Mouse (Mus musculus) urinary bladder, postnatal 36 days (tissue): Measurements from ENCODE around the gene Ddx47.

ENCODE experiments used
- DNase-seq, 2 experiments: peaks; one replicate each; pipeline ENCODE4 v3.0.0; 2022; ENCODE audit warnings: low spot score in 2 of 2, mixed read lengths in 1 of 2

Ddx47 gene

DNA sequence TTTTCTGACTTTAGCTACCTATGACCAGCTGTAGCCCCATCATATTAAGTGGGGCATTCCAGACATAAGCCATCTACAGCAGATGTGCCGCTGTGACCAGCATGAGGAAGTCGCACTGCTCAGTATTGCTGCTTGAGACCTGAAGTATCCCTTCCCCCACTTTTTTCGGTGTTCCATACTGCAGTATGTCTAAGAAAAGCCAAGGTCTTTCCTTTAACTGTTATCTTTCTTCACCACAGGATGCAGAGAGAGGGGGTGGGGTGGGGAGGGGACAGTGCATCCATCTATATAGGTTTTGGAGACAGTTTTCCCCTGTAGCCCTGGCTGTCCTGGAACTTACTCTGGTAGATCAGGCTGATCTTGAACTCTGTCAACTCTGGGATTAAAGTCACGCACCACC, 5.0 kb upstream of the Ddx47 start:
- DNase-seq: no peak

DNA sequence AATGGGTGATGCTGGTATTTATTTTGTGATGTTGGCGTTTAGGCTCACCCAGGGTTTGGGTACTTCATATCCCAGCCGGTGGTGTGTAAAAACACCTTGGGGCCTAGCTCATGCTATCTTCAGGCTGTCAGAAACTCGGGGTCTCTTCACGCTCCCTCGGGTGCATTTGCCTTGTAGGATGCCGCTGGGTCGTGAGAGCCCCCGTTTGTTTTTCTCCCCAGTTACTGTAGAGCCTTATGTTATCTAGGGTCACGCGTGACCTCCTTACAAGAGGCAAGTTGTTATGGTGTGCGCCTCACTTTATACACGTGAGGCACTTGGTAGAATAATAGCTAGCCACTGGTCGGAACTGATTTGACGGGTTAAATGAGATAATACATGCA, 313 bp downstream of the Ddx47 start:
- no peak for DNase-seq

DNA sequence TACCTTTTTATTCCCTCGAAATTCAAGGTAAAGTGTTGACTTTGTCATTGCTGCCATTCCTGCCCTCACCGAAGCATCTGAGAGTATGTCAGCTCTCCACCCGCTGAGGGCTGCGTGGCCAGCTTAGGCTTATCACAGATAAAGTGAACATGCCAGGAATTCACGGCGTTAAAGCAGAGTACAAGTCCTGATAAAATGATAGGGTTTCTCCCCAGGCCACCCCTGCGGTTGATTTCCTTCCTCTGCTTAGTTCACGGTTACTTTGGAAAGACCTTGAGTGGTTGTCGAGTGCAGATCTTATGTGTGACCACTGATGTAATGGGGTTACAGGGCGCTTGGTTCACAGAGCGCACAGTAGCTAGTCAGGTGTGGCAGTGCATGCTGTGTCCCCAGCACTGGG, 5.8 kb downstream of the Ddx47 start:
- no peak for DNase-seq

- DNase-seq: no peak
Measured at GRCm38 (mm10) chr6:135019564-135019963, 8.2 kb downstream of the Ddx47 start.

GRCm38 (mm10) chr6:135021633-135022032, 10.2 kb downstream of the Ddx47 start:
- no peak for DNase-seq

DNA sequence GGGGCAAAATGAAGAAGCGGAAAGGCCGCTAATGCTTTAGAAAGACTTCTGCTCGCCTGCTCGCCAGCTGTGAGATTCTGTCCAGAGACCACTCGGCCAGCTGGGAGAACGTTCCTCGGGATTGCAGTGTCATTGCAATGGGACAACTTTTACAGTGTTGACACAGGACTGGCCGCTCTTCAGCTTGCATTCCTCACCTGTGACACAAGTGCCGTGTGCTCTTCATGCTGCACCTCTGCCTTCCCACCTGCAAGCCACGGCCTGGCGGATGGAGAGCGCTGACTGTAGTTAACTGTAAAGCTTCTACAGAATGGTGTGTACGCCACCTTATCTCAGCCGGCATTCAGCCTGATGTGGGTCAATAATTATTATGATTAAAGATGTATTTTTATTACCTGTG, 12.0 kb downstream of the Ddx47 start:
- DNase-seq: no peak

- peak in 1 of 2 experiments; percentile 15 for DNase-seq
Measured at GRCm38 (mm10) chr6:135024781-135025420, 13.5 kb downstream of the Ddx47 start.

DNA sequence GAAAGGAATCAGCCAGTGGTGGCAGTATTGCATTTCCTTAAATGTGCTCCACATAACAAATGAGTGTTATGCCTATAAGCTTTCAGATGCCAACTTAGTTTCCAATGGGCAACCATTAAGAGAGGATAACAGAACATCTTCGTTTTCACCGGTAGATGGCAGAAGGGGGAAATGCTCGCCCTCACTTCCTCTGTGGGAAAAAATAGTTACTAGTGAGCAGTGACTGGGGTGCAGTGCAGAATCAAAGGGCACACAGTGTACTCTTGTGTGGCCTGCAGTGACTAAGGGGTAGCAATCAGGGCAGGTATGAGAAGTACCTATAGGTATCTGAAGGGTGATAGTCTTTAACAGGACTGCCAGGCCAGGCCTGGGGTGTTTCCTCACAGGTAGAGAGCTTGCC, 14.8 kb downstream of the Ddx47 start:
- DNase-seq: peak in 1 of 2 experiments; percentile 23

DNA sequence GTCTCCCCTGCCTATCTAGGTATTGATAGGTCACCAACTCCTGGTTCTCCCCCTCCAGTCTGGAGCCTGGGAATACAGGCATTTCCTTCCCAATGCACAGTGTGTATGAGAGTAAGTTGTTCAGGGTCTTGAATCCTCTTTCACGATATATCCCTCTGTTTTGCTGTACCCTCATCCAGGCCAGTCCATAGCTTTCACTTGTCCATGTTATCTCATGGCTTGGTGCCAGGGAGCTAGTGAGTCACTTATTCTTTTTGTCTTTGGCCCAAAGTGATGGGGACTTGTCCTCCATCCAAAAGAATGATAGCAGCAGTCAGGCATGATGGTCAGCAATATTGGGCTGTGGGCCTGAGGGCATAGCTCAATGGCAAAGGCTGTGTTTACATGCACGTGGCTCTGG, 15.3 kb downstream of the Ddx47 start:
- peak in 1 of 2 experiments; percentile 37 for DNase-seq

DNA sequence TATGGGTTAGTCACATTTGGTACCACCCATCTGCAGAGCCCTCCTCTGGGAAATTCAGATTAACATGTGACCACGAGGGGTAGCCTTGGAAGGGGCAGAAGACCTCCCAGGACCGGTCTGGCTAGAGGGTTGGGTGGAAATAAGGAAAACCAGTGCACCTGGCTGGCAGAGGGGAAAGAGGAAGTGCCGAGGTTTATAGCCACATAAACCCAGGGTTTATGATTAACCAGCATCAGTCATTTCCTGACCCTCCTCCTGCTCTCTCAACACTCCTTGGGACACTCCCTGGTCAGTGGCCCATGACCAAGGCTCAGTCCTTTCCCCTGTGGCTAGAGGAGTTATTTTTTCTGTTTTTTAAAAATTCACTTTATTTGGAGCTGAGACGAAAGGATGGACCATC, 17.8 kb downstream of the Ddx47 start:
- peak; percentile 21 to 32 for DNase-seq

DNA sequence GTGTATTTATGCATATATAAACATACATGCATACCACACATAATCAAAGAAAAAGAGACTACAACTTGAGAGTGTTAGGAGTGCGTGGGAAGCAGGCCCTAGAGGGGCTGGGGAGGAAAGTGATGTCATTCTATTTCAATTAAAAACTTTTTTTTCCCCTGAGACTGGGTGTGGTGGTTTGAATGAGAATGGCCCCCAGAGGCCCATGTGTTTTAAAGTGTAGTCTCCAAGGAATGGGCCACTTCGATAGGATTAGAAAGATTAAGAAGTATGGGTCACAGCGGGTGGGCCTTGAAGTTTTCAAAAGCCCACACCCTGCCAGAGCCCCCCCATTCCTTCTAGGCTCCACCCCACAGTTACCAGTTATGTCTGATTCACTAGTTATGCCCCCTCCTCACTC, 27.3 kb downstream of the Ddx47 start:
- no peak for DNase-seq

GRCm38 (mm10) chr6:135040275-135040871, 29.0 kb downstream of the Ddx47 start:
- peak in 1 of 2 experiments; percentile 5 for DNase-seq

DNA sequence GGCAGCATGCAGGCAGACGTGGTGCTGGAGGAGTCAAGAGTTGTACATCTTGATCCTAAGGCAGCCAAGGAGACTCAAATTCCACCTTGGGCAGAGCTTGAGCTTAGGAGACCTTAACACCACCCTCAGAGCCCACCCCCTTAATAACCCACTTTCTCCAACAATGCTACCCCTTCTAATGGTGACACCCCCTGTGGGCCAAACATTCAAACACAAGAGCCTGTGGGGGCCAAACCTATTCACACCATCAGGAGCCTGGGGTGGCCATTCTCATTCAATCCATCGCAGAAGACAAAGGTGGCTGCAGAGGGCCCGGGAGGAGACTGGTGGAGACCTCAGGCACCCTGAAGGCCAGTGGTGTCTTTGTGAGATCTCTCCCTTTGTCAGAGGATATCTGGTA, 30.5 kb downstream of the Ddx47 start:
- no peak for DNase-seq

DNA sequence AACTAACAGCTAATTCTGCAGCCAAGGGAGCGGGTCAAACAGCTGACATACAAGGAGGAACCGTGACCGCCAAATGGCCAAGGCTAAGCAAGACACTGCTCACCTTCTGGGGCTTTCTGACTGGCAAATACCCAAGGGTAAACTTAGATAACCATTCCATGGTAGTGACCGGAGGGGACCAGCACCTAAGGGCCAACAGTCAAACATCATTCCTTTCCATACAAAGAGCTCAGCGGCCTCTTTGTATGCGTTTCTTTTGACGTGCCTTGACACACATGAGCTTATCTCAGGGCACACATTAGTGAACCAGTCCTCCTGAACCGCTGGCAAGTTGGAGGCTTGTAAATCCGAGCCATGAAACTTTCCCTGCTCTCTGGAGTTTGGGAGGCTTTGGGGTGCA, 35.9 kb downstream of the Ddx47 start:
- DNase-seq: no peak

DNA sequence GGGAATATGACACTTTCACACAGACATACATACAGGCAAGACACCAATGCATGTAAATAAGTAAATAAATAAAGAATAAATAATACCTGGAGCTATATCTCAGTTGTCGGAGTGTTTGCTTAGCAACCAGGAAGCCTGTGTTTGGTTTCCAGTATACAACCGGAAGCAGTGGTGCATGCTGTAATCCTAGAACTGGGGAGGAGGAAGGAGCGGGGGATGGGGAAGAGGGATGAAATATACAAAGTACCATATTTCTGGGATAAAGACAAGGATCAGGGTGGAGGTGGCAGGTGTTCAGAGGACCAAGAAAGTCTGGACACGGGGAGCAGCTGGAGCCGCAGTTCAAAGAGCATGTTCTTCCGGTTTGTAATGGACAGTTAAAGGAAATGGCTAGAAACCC, 37.1 kb downstream of the Ddx47 start:
- no peak for DNase-seq

DNA sequence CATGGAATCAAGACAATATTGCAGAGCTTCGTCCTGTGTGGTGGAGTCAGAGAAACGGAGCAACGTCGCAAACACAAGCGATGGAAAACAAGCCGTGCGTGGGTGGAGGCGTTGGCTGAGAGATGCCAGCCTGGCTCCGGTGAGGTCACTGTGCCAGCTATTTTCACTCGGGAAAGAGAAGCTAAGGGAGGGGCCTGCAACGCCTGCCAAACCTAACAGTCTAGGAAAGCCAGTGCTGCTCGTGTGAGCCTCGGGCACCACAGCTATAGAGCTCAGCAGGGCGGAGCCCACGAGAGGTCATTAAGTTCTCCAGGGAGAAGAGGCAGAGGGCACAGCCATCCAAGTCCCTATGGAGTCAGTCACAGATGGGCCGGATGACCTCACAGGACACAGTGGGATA, 37.5 kb downstream of the Ddx47 start:
- DNase-seq: no peak

DNA sequence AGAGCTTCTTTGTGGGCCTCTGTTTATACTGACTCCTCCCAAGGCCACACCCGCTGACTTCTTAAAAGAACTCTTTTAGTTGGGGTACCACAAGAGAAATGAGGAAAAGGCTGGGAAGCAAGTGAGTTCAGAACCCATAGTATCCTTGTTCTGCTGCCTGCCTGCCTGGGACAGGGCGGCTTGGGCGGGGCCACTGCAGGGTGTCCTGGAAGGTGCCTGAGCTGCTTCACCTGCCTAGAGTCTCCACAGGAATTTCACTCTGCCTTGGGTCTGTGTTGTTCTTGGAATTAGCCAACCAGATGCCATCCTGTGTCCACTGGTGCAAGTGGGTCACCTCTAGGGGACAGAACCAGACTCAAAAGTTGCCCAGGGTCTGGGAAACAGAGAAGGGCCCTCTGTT, 42.4 kb downstream of the Ddx47 start:
- no peak for DNase-seq

GRCm38 (mm10) chr6:135055882-135056281, 44.5 kb downstream of the Ddx47 start:
- no peak for DNase-seq

- no peak for DNase-seq
Measured at GRCm38 (mm10) chr6:135060728-135061127, 49.3 kb downstream of the Ddx47 start.

- DNase-seq: no peak
Measured at GRCm38 (mm10) chr6:135064621-135065020, 53.2 kb downstream of the Ddx47 start.

DNA sequence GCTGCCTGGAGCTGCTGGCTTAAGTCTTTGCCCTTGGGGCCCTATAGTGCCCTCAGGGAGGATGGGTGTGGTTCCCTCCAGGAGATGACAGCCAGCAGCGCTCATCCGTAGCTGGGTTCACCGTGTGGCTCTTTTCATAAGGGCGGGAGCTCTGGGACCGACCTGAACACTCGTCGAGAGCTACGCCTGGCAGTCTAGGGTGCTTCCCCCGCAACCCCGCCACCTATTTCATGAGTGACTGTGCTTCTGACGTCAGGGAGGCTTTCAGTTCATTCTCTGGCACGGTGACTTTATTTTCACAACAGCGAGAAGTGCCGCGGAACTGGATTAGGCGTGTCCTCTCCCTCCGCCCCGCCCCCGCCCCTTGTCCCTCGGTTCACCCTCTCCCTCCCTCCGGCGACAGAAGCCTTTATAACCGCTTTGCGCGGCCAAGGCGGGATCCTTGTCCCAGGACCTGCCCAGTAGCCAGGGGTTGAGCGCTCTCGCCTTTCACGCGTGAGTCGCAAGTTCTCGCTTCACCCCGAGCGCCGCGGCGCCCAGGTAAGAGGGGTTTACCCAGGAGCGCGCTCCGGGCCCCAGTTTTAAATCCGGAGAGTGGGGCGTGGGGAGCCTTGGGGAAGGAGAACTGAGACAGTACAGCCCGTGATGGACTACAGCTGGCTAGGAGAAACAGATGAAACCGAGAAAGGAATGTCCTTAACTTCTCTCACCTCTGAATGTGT, 54.0 kb downstream of the Ddx47 start, which contains the start of gene Gprc5a:
Gene Gprc5a (plus strand): TSS at position 416 of the 722 bp plus-strand sequence.
- DNase-seq: peak; percentile 39 to 46

DNA sequence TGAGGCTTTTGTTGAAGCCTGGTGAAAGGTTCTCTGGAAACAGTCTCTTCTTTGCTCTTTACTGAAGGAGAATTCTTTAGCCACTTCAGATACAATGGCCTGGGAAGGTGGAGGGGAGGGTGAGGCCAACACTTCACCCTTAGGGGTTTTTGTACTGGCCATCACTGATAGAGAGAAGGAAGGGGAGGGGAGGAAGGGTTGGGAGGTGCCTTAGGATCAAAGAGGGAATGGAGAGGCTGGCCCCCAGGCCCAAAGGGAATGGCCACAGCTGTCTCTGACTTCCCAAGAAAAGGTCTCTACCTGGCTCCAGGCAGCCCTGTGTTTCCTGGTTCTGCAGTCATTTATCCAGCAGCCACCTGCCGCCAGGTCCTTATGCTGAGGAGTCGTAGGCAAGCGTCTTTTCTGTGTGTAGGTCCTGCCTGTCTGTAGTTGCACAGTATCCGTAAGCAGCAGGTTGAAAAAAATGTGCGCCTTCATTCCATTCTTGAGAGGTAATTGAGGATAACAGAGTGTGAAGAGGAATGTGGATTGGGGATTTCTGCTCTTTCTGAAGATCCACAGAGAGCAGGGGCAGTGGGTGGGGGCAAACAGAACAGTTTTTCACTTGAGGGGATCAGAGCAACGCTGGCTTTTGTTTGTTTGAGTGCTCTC, 55.5 kb downstream of the Ddx47 start:
- DNase-seq: no peak

DNA sequence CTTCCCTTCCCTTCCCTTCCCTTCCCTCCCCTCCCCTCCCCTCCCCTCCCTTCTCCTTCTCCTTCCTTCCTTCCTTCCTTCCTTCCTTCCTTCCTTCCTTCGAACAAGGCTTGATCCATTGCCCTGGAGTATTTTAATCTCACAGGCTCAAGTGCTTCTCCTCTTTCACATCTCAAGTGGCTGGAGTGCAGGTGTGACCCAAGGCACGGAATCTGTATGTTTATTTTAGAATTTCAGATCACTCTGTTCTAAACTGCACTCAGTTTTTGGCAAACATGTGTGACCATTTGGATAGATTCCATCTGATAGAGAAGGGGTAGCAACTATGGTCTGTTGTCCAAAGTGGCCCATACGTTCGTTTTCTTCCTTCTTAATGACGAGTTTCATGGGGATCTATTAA, 56.8 kb downstream of the Ddx47 start:
- no peak for DNase-seq
